Mouse (Mus musculus) hindbrain, embryonic 14.5 days (tissue): ENCODE data around the gene Ppdpf. TPM values are rescaled to one million over a fixed set of nuclear protein-coding genes. Genes with fewer than 3 reads are reported as not detected.
A peak's percentile ranks its signal among the peaks of the same experiment; 100 is the strongest.

Experiments used
- ATAC-seq: fragments of 200-750 bp; cut with Nextera tagmentation; 2 replicates; pipeline ENCODE4 v1.8.0; 2017; ENCODE audit warnings: moderate number of reproducible peaks, mild to moderate bottlenecking, moderate TSS enrichment, moderate library complexity; ENCODE audit not compliant: low FRiP score
- DNase-seq: peaks from one replicate; pipeline ENCODE4 v3.0.0-alpha.2; 2015; ENCODE audit warnings: low spot score
- H3K27ac ChIP-seq: fragments of 300-500 bp; sonication (generic); 2 replicates; pipeline ENCODE4 v1.5.1; 2014; ENCODE audit warnings: mild to moderate bottlenecking, moderate library complexity
- H3K27me3 ChIP-seq: fragments of 300-500 bp; sonication (generic); 2 replicates; pipeline ENCODE4 v1.6.1; 2014; ENCODE audit warnings: mild to moderate bottlenecking, low read length, mixed read lengths; ENCODE audit not compliant: control insufficient read depth, insufficient read depth
- H3K36me3 ChIP-seq: fragments of 300-500 bp; sonication (generic); replicated peaks from 2 replicates; pipeline ENCODE4 v1.6.1; 2014; ENCODE audit not compliant: control insufficient read depth, insufficient read depth
- H3K4me1 ChIP-seq: fragments of 300-500 bp; sonication (generic); replicated peaks from 2 replicates; pipeline ENCODE4 v1.6.1; 2014; ENCODE audit warnings: antibody characterized with exemption, low read length, mixed read lengths; ENCODE audit not compliant: control insufficient read depth, insufficient read depth
- H3K4me2 ChIP-seq: fragments of 300-500 bp; sonication (generic); replicated peaks from 2 replicates; pipeline ENCODE4 v1.6.1; 2014; ENCODE audit warnings: mild to moderate bottlenecking, moderate library complexity
- H3K4me3 ChIP-seq: fragments of 300-500 bp; sonication (generic); replicated peaks from 2 replicates; pipeline ENCODE4 v1.5.1; 2014; ENCODE audit warnings: mild to moderate bottlenecking, low read length
- H3K9ac ChIP-seq: fragments of 300-500 bp; sonication (generic); 2 replicates; pipeline ENCODE4 v1.6.1; 2014
- H3K9me3 ChIP-seq: fragments of 300-500 bp; sonication (generic); 2 replicates; pipeline ENCODE4 v1.6.1; 2016; ENCODE audit warnings: low read length; ENCODE audit not compliant: control insufficient read depth
- WGBS: fragments of 180-500 bp; shearing (Covaris S2); extraction: QIAGEN DNeasy Blood & Tissue Kit; methylation state at CpG from one replicate; pipeline ENCODE4 v1.1.7; 2014; 5-methylcytosine and 5-hydroxymethylcytosine counted together
- polyA plus RNA-seq: library from polyadenylated mRNA; unstranded; fragments of >200 nt; fragmentation: Nextera tagmentation; extraction: Ambion mirVana; gene quantifications from 2 replicates; pipeline ENCODE4 v1.2.1, GENCODE M21; 2014

Ppdpf gene
- polyA plus RNA-seq, 1 experiment from 2014 or later, result 446 TPM

- ATAC-seq, result no peak
- 77% methylated on average over 6 of the region's 6 CpGs for WGBS
- no peak for DNase-seq
- Histone ChIP-seq H3K27ac (no peak overlapping the region), H3K9ac (no peak overlapping the region), H3K4me1 (no peaks in the 10 kb centered on the region), H3K27me3 (no peaks in the 10 kb centered on the region), H3K4me2 (no peak overlapping the region), H3K4me3 (no peak overlapping the region), H3K9me3 (no peaks in the 10 kb centered on the region), H3K36me3 (no peaks in the 10 kb centered on the region)
Measured at GRCm38 (mm10) chr2:181202886-181203285, 15.8 kb downstream of the Ppdpf start.

GRCm38 (mm10) chr2:181205678-181206077, 18.6 kb downstream of the Ppdpf start:
- H3K9me3 ChIP-seq, result no peaks in the 10 kb centered on the region
- no peaks in the 10 kb centered on the region for H3K4me1 ChIP-seq
- DNase-seq (no peak), ATAC-seq (no peak)
- H3K27me3 ChIP-seq, result no peaks in the 10 kb centered on the region
- H3K27ac ChIP-seq, result no peak overlapping the region
- no peak overlapping the region for H3K9ac ChIP-seq
- WGBS, result 93% methylated on average over 5 of the region's 5 CpGs
- H3K4me2 ChIP-seq, result no peak overlapping the region
- no peak overlapping the region for H3K4me3 ChIP-seq
- no peaks in the 10 kb centered on the region for H3K36me3 ChIP-seq

- Histone ChIP-seq H3K4me3 (no peak overlapping the region), H3K4me2 (no peak overlapping the region), H3K4me1 (no peaks in the 10 kb centered on the region), H3K9me3 (no peaks in the 10 kb centered on the region), H3K36me3 (no peaks in the 10 kb centered on the region), H3K27me3 (peaks cover 2% of the 10 kb centered on the region), H3K9ac (no peak overlapping the region), H3K27ac (no peak overlapping the region)
- WGBS, result 81% methylated on average over 9 of the region's 9 CpGs
- no peak for DNase-seq
- no peak for ATAC-seq
Measured at GRCm38 (mm10) chr2:181206118-181206517, 19.1 kb downstream of the Ppdpf start.

GRCm38 (mm10) chr2:181212389-181213020, 25.5 kb downstream of the Ppdpf start:
- Histone ChIP-seq H3K36me3 (no peaks in the 10 kb centered on the region), H3K4me3 (peak overlapping the region; percentile 17), H3K9ac (peak overlapping the region; percentile 24; the same call in 1 of the 2 replicates), H3K4me2 (peak overlapping the region; percentile 48), H3K27ac (no peak overlapping the region), H3K4me1 (peaks cover 11% of the 10 kb centered on the region), H3K9me3 (no peaks in the 10 kb centered on the region), H3K27me3 (peaks cover 37% of the 10 kb centered on the region)
- WGBS, result 3% methylated on average over 34 of the region's 34 CpGs
- DNase-seq (no peak), ATAC-seq (no peak)

- DNase-seq (no peak), ATAC-seq (no peak)
- peak within 1 kb of the TSS; percentile 17 for H3K4me3 ChIP-seq
- H3K9ac ChIP-seq, result peak within 1 kb of the TSS; percentile 24; the same call in 1 of the 2 replicates
- peaks cover 11% of the 10 kb centered on the region for H3K4me1 ChIP-seq
- no peaks in the 10 kb centered on the region for H3K9me3 ChIP-seq
- H3K36me3 ChIP-seq, result no peaks in the 10 kb centered on the region
- WGBS, result under 1% methylated on average over 17 of the region's 17 CpGs
- H3K27ac ChIP-seq, result no peak within 1 kb of the TSS
- H3K27me3 ChIP-seq, result peaks cover 37% of the 10 kb centered on the region
- peak within 1 kb of the TSS; percentile 48 for H3K4me2 ChIP-seq
Measured at GRCm38 (mm10) chr2:181213021-181213445, 26.0 kb downstream of the Ppdpf start, which contains the start of gene Srms. Srms (minus strand) TSS chr2:181213185.

GRCm38 (mm10) chr2:181216037-181216436, 29.0 kb downstream of the Ppdpf start:
- 92% methylated on average over 6 of the region's 6 CpGs for WGBS
- Histone ChIP-seq H3K27me3 (peaks cover 36% of the 10 kb centered on the region), H3K9me3 (no peaks in the 10 kb centered on the region), H3K4me1 (peaks cover 25% of the 10 kb centered on the region), H3K4me2 (no peak overlapping the region), H3K4me3 (no peak overlapping the region), H3K36me3 (no peaks in the 10 kb centered on the region), H3K9ac (no peak overlapping the region), H3K27ac (no peak overlapping the region)
- ATAC-seq (no peak), DNase-seq (no peak)

- ATAC-seq (no peak), DNase-seq (no peak)
- H3K27ac ChIP-seq, result peak overlapping the region; percentile 26; the same call in 1 of the 2 replicates
- H3K36me3 ChIP-seq, result no peaks in the 10 kb centered on the region
- peaks cover 14% of the 10 kb centered on the region; the same call in 1 of the 2 replicates for H3K4me1 ChIP-seq
- peaks cover 6% of the 10 kb centered on the region for H3K27me3 ChIP-seq
- no peaks in the 10 kb centered on the region for H3K9me3 ChIP-seq
- H3K4me3 ChIP-seq, result no peak overlapping the region
- no peak overlapping the region for H3K4me2 ChIP-seq
- 77% methylated on average over 5 of the region's 5 CpGs for WGBS
- no peak overlapping the region for H3K9ac ChIP-seq
Measured at GRCm38 (mm10) chr2:181218881-181219485, 31.9 kb downstream of the Ppdpf start.

GRCm38 (mm10) chr2:181219538-181220216, 32.6 kb downstream of the Ppdpf start, which contains the start of gene Fndc11:
Fndc11 (plus strand) TSS chr2:181220013.
- Histone ChIP-seq H3K4me3 (peak within 1 kb of the TSS; percentile 22), H3K27ac (peak within 1 kb of the TSS; percentile 26; the same call in 1 of the 2 replicates), H3K4me2 (peak within 1 kb of the TSS; percentile 56), H3K36me3 (no peaks in the 10 kb centered on the region), H3K9ac (peak within 1 kb of the TSS; percentile 37), H3K27me3 (no peaks in the 10 kb centered on the region), H3K9me3 (no peaks in the 10 kb centered on the region), H3K4me1 (peaks cover 14% of the 10 kb centered on the region; the same call in 1 of the 2 replicates)
- peak; percentile 57 for DNase-seq
- WGBS, result 4% methylated on average over 25 of the region's 25 CpGs
- peak; percentile 83; the same call in 1 of the 2 replicates for ATAC-seq

- Histone ChIP-seq H3K4me3 (no peak overlapping the region), H3K4me1 (peaks cover 14% of the 10 kb centered on the region; the same call in 1 of the 2 replicates), H3K27me3 (no peaks in the 10 kb centered on the region), H3K27ac (no peak overlapping the region), H3K9ac (no peak overlapping the region), H3K36me3 (no peaks in the 10 kb centered on the region), H3K4me2 (peak overlapping the region; percentile 56), H3K9me3 (no peaks in the 10 kb centered on the region)
- WGBS, result 48% methylated on average over 2 of the region's 2 CpGs
- ATAC-seq (no peak), DNase-seq (no peak)
Measured at GRCm38 (mm10) chr2:181220361-181220760, 33.3 kb downstream of the Ppdpf start.
